Mouse (Mus musculus): ENCODE measurements around the gene Hecw2.

- TF ChIP-seq CTCF (IDR thresholded peaks at IDR 0.05; ENCODE audit: low read depth, low read length), result no peak
- no peak for TF ChIP-seq GATA1 (IDR thresholded peaks at IDR 0.05; ENCODE audit: borderline replicate concordance, low read length)
Measured at GRCm38 (mm10) chr1:54179179-54179578, 15.8 kb downstream of the Hecw2 start.

Data from G1E (cell line).